In genomic region chr2:28529856-28530255, GRCm38 (mm10) we compare ENCODE assay signal across 14 mouse cellular contexts. TPM values are rescaled to one million over a fixed set of nuclear protein-coding genes. Genes with fewer than 3 reads are reported as not detected.
DNase-seq lines count a peak whose midpoint lies in the region; ATAC-seq lines count a peak whose summit lies in the region.
"Had no signal": no experiment of that assay in that cellular context is flagged by ENCODE, and none has a peak within 500 bp of the region (broad histone marks: within the 10 kb centered on the region; RNA-seq: fewer than 3 reads in every experiment).

No protein-coding gene starts in this region.

- no peak for ATAC-seq in heart, embryonic 11.5 days (replicated peaks; ENCODE audit: insufficient number of reproducible peaks, low FRiP score, low TSS enrichment)
- no peak for ATAC-seq in embryonic facial prominence, embryonic 13.5 days (ENCODE audit: insufficient number of reproducible peaks, insufficient read depth, low FRiP score, low TSS enrichment, low read depth)
- no peak for ATAC-seq in midbrain, embryonic 13.5 days

- H3K27ac ChIP-seq in heart, embryonic 11.5 days (ENCODE audit: low read depth, low read length), result no peak overlapping the region
- peak overlapping the region; percentile 13; the same call in 1 of the 2 replicates for H3K27ac ChIP-seq in embryonic facial prominence, embryonic 13.5 days
- H3K27ac ChIP-seq in midbrain, embryonic 13.5 days, result no peak overlapping the region
- H3K27ac ChIP-seq: stomach, embryonic 15.5 days had no signal

- no peaks in the 10 kb centered on the region for H3K9me3 ChIP-seq in heart, embryonic 11.5 days (replicated peaks; ENCODE audit: control insufficient read depth, low read length)
- no peaks in the 10 kb centered on the region for H3K9me3 ChIP-seq in embryonic facial prominence, embryonic 13.5 days
- no peaks in the 10 kb centered on the region for H3K9me3 ChIP-seq in midbrain, embryonic 13.5 days
- H3K9me3 ChIP-seq: heart, embryonic 12.5 days; stomach, embryonic 15.5 days had no signal

- DNase-seq in heart, adult 11 months, result peak; percentile 92
- DNase-seq in adipocyte (ENCODE audit: low spot score), result peak; percentile 35
- no peak for DNase-seq in adrenal gland, postnatal 14 days
- no peak for DNase-seq in frontal cortex, postnatal 36 days (ENCODE audit: low spot score in 2 of 2)
- DNase-seq: adrenal gland, adult 2 months; embryo, embryonic 11 days; kidney, postnatal 25 days; lung, adult 2 months had no signal

- peaks cover 43% of the 10 kb centered on the region for H3K4me1 ChIP-seq in heart, embryonic 11.5 days (ENCODE audit: control insufficient read depth, insufficient read depth, low read length)
- H3K4me1 ChIP-seq in embryonic facial prominence, embryonic 13.5 days, result peaks cover 92% of the 10 kb centered on the region
- H3K4me1 ChIP-seq in midbrain, embryonic 13.5 days (replicated peaks), result peaks cover 99% of the 10 kb centered on the region

- H3K4me2 ChIP-seq in heart, embryonic 11.5 days, result no peak overlapping the region
- H3K4me2 ChIP-seq in embryonic facial prominence, embryonic 13.5 days, result no peak overlapping the region
- no peak overlapping the region for H3K4me2 ChIP-seq in midbrain, embryonic 13.5 days (replicated peaks)
- H3K4me2 ChIP-seq: heart, embryonic 12.5 days; stomach, embryonic 15.5 days had no signal

- no peaks in the 10 kb centered on the region for H3K27me3 ChIP-seq in heart, embryonic 11.5 days (ENCODE audit: control insufficient read depth, insufficient read depth, low read length)
- H3K27me3 ChIP-seq in embryonic facial prominence, embryonic 13.5 days, result no peaks in the 10 kb centered on the region
- no peaks in the 10 kb centered on the region for H3K27me3 ChIP-seq in midbrain, embryonic 13.5 days
- H3K27me3 ChIP-seq: heart, embryonic 12.5 days; stomach, embryonic 15.5 days had no signal

- H3K4me3 ChIP-seq in heart, embryonic 11.5 days (ENCODE audit: low read depth, low read length), result no peak overlapping the region
- H3K4me3 ChIP-seq in embryonic facial prominence, embryonic 13.5 days, result no peak overlapping the region
- no peak overlapping the region for H3K4me3 ChIP-seq in midbrain, embryonic 13.5 days (replicated peaks)
- H3K4me3 ChIP-seq: heart, embryonic 12.5 days; stomach, embryonic 15.5 days had no signal

- no peaks in the 10 kb centered on the region for H3K36me3 ChIP-seq in heart, embryonic 11.5 days (ENCODE audit: control insufficient read depth, insufficient read depth, low read length)
- no peaks in the 10 kb centered on the region for H3K36me3 ChIP-seq in embryonic facial prominence, embryonic 13.5 days
- no peaks in the 10 kb centered on the region for H3K36me3 ChIP-seq in midbrain, embryonic 13.5 days
- H3K36me3 ChIP-seq: heart, embryonic 12.5 days; stomach, embryonic 15.5 days had no signal

- WGBS in heart, embryonic 11.5 days (ENCODE audit: insufficient replicate concordance), result 80% methylated on average over 4 of the region's 4 CpGs
- 73% methylated on average over 4 of the region's 4 CpGs for WGBS in embryonic facial prominence, embryonic 13.5 days
- 66% methylated on average over 4 of the region's 4 CpGs for WGBS in midbrain, embryonic 13.5 days

- H3K9ac ChIP-seq in heart, embryonic 11.5 days (ENCODE audit: low read depth, low read length), result no peak overlapping the region
- 0 out of 2 replicates have a peak overlapping the region, but pooled peaks have one; percentile 28 for H3K9ac ChIP-seq in embryonic facial prominence, embryonic 13.5 days
- 0 out of 2 replicates have a peak overlapping the region, but pooled peaks have one; percentile 33 for H3K9ac ChIP-seq in midbrain, embryonic 13.5 days (replicated peaks)
- H3K9ac ChIP-seq: heart, embryonic 12.5 days; stomach, embryonic 15.5 days had no signal

RNA-seq across cellular contexts. Expression of gene Ralgds, which starts 16.9 kb away (rescaled TPM):
- 12.2 and 12.5 TPM in 2 replicates for polyA plus RNA-seq in heart, embryonic 11.5 days (2014; fragmentation: Nextera tagmentation; extraction: Ambion mirVana)
- 56.9 and 61.3 TPM in 2 replicates for polyA plus RNA-seq in embryonic facial prominence, embryonic 13.5 days (2015; fragmentation: Nextera tagmentation; extraction: Ambion mirVana)
- 70.8 and 82.0 TPM in 2 replicates for polyA plus RNA-seq in midbrain, embryonic 13.5 days (2015; fragmentation: Nextera tagmentation; extraction: Ambion mirVana)
- total RNA-seq in adrenal gland, postnatal 14 days (2021), result 27.0 and 35.9 TPM in 2 replicates

RNA-seq across cellular contexts. Expression of gene Gm10134, which starts 24.0 kb away (rescaled TPM):
- polyA plus RNA-seq in heart, embryonic 11.5 days (2014; fragmentation: Nextera tagmentation; extraction: Ambion mirVana), result not detected in 2 replicates
- 1.4 TPM in 1 of 2 replicates, not detected in the other for polyA plus RNA-seq in embryonic facial prominence, embryonic 13.5 days (2015; fragmentation: Nextera tagmentation; extraction: Ambion mirVana)
- polyA plus RNA-seq in midbrain, embryonic 13.5 days (2015; fragmentation: Nextera tagmentation; extraction: Ambion mirVana), result 1.0 and 1.5 TPM in 2 replicates
- total RNA-seq in adrenal gland, postnatal 14 days (2021), result 1.1 and 3.2 TPM in 2 replicates
- total RNA-seq: megakaryocyte-erythroid progenitor cell, adult 5-6 weeks had no signal
- polyA plus RNA-seq: heart, embryonic 12.5 days had no signal

RNA-seq across cellular contexts. Expression of gene Gbgt1, which starts 33.2 kb away (rescaled TPM):
- polyA plus RNA-seq in heart, embryonic 11.5 days (2014; fragmentation: Nextera tagmentation; extraction: Ambion mirVana), result 0.17 and 0.27 TPM in 2 replicates
- 0.35 and 0.58 TPM in 2 replicates for polyA plus RNA-seq in embryonic facial prominence, embryonic 13.5 days (2015; fragmentation: Nextera tagmentation; extraction: Ambion mirVana)
- polyA plus RNA-seq in midbrain, embryonic 13.5 days (2015; fragmentation: Nextera tagmentation; extraction: Ambion mirVana), result 0.54 and 1.4 TPM in 2 replicates
- total RNA-seq in adrenal gland, postnatal 14 days (2021), result 3.3 and 5.1 TPM in 2 replicates
- total RNA-seq: megakaryocyte-erythroid progenitor cell, adult 5-6 weeks had no signal

RNA-seq across cellular contexts. Expression of gene Cel, which starts 33.3 kb away (rescaled TPM):
- polyA plus RNA-seq in heart, embryonic 11.5 days (2014; fragmentation: Nextera tagmentation; extraction: Ambion mirVana), result not detected in 2 replicates
- 0.17 TPM in 1 of 2 replicates, not detected in the other for polyA plus RNA-seq in embryonic facial prominence, embryonic 13.5 days (2015; fragmentation: Nextera tagmentation; extraction: Ambion mirVana)
- 0.07 and 0.13 TPM in 2 replicates for polyA plus RNA-seq in midbrain, embryonic 13.5 days (2015; fragmentation: Nextera tagmentation; extraction: Ambion mirVana)
- total RNA-seq in adrenal gland, postnatal 14 days (2021), result 0.15 TPM in 1 of 2 replicates, not detected in the other
- total RNA-seq: megakaryocyte-erythroid progenitor cell, adult 5-6 weeks had no signal
- polyA plus RNA-seq: adrenal gland, adult 2 months; heart, embryonic 12.5 days had no signal

RNA-seq across cellular contexts. Expression of gene Gtf3c5, which starts 53.7 kb away (rescaled TPM):
- polyA plus RNA-seq in heart, embryonic 11.5 days (2014; fragmentation: Nextera tagmentation; extraction: Ambion mirVana), result 22.5 and 23.3 TPM in 2 replicates
- 50.4 and 51.6 TPM in 2 replicates for polyA plus RNA-seq in embryonic facial prominence, embryonic 13.5 days (2015; fragmentation: Nextera tagmentation; extraction: Ambion mirVana)
- 51.0 and 51.6 TPM in 2 replicates for polyA plus RNA-seq in midbrain, embryonic 13.5 days (2015; fragmentation: Nextera tagmentation; extraction: Ambion mirVana)
- total RNA-seq in adrenal gland, postnatal 14 days (2021), result 18.7 and 18.9 TPM in 2 replicates

Comparison
In these comparisons a context has a peak if more than half of its experiments do, and no peak if none do; other contexts are left out.
1. DNase-seq: peak in heart, adult 11 months (single experiment) and adipocyte (single experiment); none in adrenal gland, postnatal 14 days (single experiment) and frontal cortex, postnatal 36 days (0 of 2).